Mouse (Mus musculus) limb, embryonic 12.5 days (tissue): ENCODE results near the gene Acoxl. TPM values are rescaled to one million over a fixed set of nuclear protein-coding genes. Genes with fewer than 3 reads are reported as not detected.
A peak's percentile ranks its signal among the peaks of the same experiment; 100 is the strongest.

Experiments
- ATAC-seq: fragments of 200-750 bp; cut with Nextera tagmentation; 2 replicates; pipeline ENCODE4 v1.8.0; 2017; ENCODE audit warnings: low read depth, moderate TSS enrichment; ENCODE audit not compliant: insufficient number of reproducible peaks, insufficient read depth, low FRiP score, low TSS enrichment
- H3K27ac ChIP-seq: fragments of 300-500 bp; sonication (generic); 2 replicates; pipeline ENCODE4 v1.5.1; 2016; ENCODE audit warnings: mild to moderate bottlenecking, moderate library complexity
- H3K27me3 ChIP-seq: fragments of 300-500 bp; sonication (generic); 2 replicates; pipeline ENCODE4 v1.6.1; 2016; ENCODE audit warnings: mild to moderate bottlenecking, moderate library complexity
- H3K36me3 ChIP-seq: fragments of 300-500 bp; sonication (generic); 2 replicates; pipeline ENCODE4 v1.6.1; 2016; ENCODE audit warnings: mild to moderate bottlenecking, moderate library complexity
- H3K4me1 ChIP-seq: fragments of 300-500 bp; sonication (generic); replicated peaks from 2 replicates; pipeline ENCODE4 v1.6.1; 2016
- H3K4me2 ChIP-seq: fragments of 300-500 bp; sonication (generic); 2 replicates; pipeline ENCODE4 v1.6.1; 2016; ENCODE audit warnings: mild to moderate bottlenecking, moderate library complexity
- H3K4me3 ChIP-seq: fragments of 300-500 bp; sonication (generic); replicated peaks from 2 replicates; pipeline ENCODE4 v1.5.1; 2016; ENCODE audit warnings: mild to moderate bottlenecking
- H3K9ac ChIP-seq: fragments of 300-500 bp; sonication (generic); replicated peaks from 2 replicates; pipeline ENCODE4 v1.6.1; 2016; ENCODE audit warnings: mild to moderate bottlenecking, moderate library complexity
- H3K9me3 ChIP-seq: fragments of 300-500 bp; sonication (generic); 2 replicates; pipeline ENCODE4 v1.6.1; 2016; ENCODE audit warnings: mild to moderate bottlenecking, moderate library complexity
- WGBS: fragments of 180-500 bp; shearing (Covaris S2); methylation state at CpG from one replicate; pipeline ENCODE4 v1.1.7; 2016; 5-methylcytosine and 5-hydroxymethylcytosine counted together
- polyA plus RNA-seq: library from polyadenylated mRNA; unstranded; fragments of >200 nt; fragmentation: Nextera tagmentation; extraction: Ambion mirVana; gene quantifications from 2 replicates; pipeline ENCODE4 v1.2.1, GENCODE M21; 2016

Acoxl gene
- polyA plus RNA-seq, 1 experiment from 2014 or later: 0.16 TPM

- Histone ChIP-seq H3K4me1 (peaks cover 24% of the 10 kb centered on the region), H3K27ac (no peak overlapping the region), H3K36me3 (peaks cover 73% of the 10 kb centered on the region), H3K9me3 (no peaks in the 10 kb centered on the region), H3K27me3 (no peaks in the 10 kb centered on the region), H3K4me3 (no peak overlapping the region), H3K4me2 (no peak overlapping the region), H3K9ac (no peak overlapping the region)
- ATAC-seq: no peak
- WGBS: 88% methylated on average over 9 of the region's 9 CpGs
These were observed 313.5 kb downstream of the Acoxl start for GRCm38 (mm10) chr2:128152211-128152610.

GRCm38 (mm10) chr2:128152845-128153550 is 314.3 kb downstream of the Acoxl start:
- no peak overlapping the region for H3K4me2 ChIP-seq
- no peak overlapping the region for H3K4me3 ChIP-seq
- peaks cover 27% of the 10 kb centered on the region for H3K4me1 ChIP-seq
- peaks cover 71% of the 10 kb centered on the region for H3K36me3 ChIP-seq
- no peaks in the 10 kb centered on the region for H3K9me3 ChIP-seq
- 80% methylated on average over 16 of the region's 16 CpGs for WGBS
- no peak for ATAC-seq
- no peaks in the 10 kb centered on the region for H3K27me3 ChIP-seq
- H3K27ac ChIP-seq: no peak overlapping the region
- no peak overlapping the region for H3K9ac ChIP-seq

GRCm38 (mm10) chr2:128153551-128153910 is 314.9 kb downstream of the Acoxl start:
- Histone ChIP-seq H3K4me1 (peaks cover 27% of the 10 kb centered on the region), H3K27me3 (no peaks in the 10 kb centered on the region), H3K36me3 (peaks cover 71% of the 10 kb centered on the region), H3K27ac (no peak overlapping the region), H3K4me2 (no peak overlapping the region), H3K9ac (no peak overlapping the region), H3K9me3 (no peaks in the 10 kb centered on the region), H3K4me3 (no peak overlapping the region)
- WGBS: 82% methylated on average over 11 of the region's 11 CpGs
- no peak for ATAC-seq

- 92% methylated on average over 13 of the region's 13 CpGs for WGBS
- Histone ChIP-seq H3K27ac (no peak overlapping the region), H3K4me1 (peaks cover 27% of the 10 kb centered on the region), H3K27me3 (no peaks in the 10 kb centered on the region), H3K9me3 (no peaks in the 10 kb centered on the region), H3K4me3 (no peak overlapping the region), H3K36me3 (peaks cover 69% of the 10 kb centered on the region), H3K4me2 (no peak overlapping the region), H3K9ac (no peak overlapping the region)
- no peak for ATAC-seq
These were observed 316.9 kb downstream of the Acoxl start for GRCm38 (mm10) chr2:128155412-128156066.

GRCm38 (mm10) chr2:128156067-128156462 is 317.4 kb downstream of the Acoxl start:
- H3K9me3 ChIP-seq: no peaks in the 10 kb centered on the region
- no peak overlapping the region for H3K27ac ChIP-seq
- H3K9ac ChIP-seq: no peak overlapping the region
- no peak overlapping the region for H3K4me2 ChIP-seq
- peaks cover 27% of the 10 kb centered on the region for H3K4me1 ChIP-seq
- no peaks in the 10 kb centered on the region for H3K27me3 ChIP-seq
- H3K4me3 ChIP-seq: no peak overlapping the region
- WGBS: 79% methylated on average over 5 of the region's 5 CpGs
- peaks cover 65% of the 10 kb centered on the region for H3K36me3 ChIP-seq
- no peak for ATAC-seq

GRCm38 (mm10) chr2:128156557-128157412 is 318.1 kb downstream of the Acoxl start:
- no peak for ATAC-seq
- 0 out of 2 replicates have a peak overlapping the region, but pooled peaks have one; percentile 23 for H3K27ac ChIP-seq
- 78% methylated on average over 12 of the region's 12 CpGs for WGBS
- no peak overlapping the region for H3K4me2 ChIP-seq
- no peaks in the 10 kb centered on the region for H3K27me3 ChIP-seq
- H3K36me3 ChIP-seq: peaks cover 66% of the 10 kb centered on the region
- no peak overlapping the region for H3K4me3 ChIP-seq
- peaks cover 27% of the 10 kb centered on the region for H3K4me1 ChIP-seq
- H3K9me3 ChIP-seq: no peaks in the 10 kb centered on the region
- H3K9ac ChIP-seq: no peak overlapping the region

GRCm38 (mm10) chr2:128158734-128159410 is 320.2 kb downstream of the Acoxl start:
- Histone ChIP-seq H3K4me2 (no peak overlapping the region), H3K4me1 (peaks cover 19% of the 10 kb centered on the region), H3K9ac (no peak overlapping the region), H3K4me3 (no peak overlapping the region), H3K36me3 (peaks cover 65% of the 10 kb centered on the region), H3K27me3 (no peaks in the 10 kb centered on the region), H3K9me3 (no peaks in the 10 kb centered on the region), H3K27ac (peak overlapping the region; percentile 25; the same call in 1 of the 2 replicates)
- WGBS: 87% methylated on average over 17 of the region's 17 CpGs
- ATAC-seq: no peak

GRCm38 (mm10) chr2:128159619-128160125 is 321.0 kb downstream of the Acoxl start:
- WGBS: 78% methylated on average over 7 of the region's 7 CpGs

GRCm38 (mm10) chr2:128163177-128163576 is 324.5 kb downstream of the Acoxl start:
- H3K27ac ChIP-seq: no peak overlapping the region
- WGBS: 78% methylated on average over 8 of the region's 8 CpGs
- peaks cover 31% of the 10 kb centered on the region for H3K36me3 ChIP-seq
- H3K4me1 ChIP-seq: no peaks in the 10 kb centered on the region
- H3K9ac ChIP-seq: no peak overlapping the region
- ATAC-seq: no peak
- no peak overlapping the region for H3K4me3 ChIP-seq
- no peaks in the 10 kb centered on the region for H3K9me3 ChIP-seq
- no peaks in the 10 kb centered on the region for H3K27me3 ChIP-seq
- no peak overlapping the region for H3K4me2 ChIP-seq

More at GRCm38 (mm10) chr2:128159619-128160125, 321.0 kb downstream of the Acoxl start:
- H3K36me3 ChIP-seq: peaks cover 57% of the 10 kb centered on the region
- no peak for ATAC-seq
- H3K27ac ChIP-seq: no peak overlapping the region
- no peaks in the 10 kb centered on the region for H3K9me3 ChIP-seq
- no peak overlapping the region for H3K4me3 ChIP-seq
- peaks cover 19% of the 10 kb centered on the region for H3K4me1 ChIP-seq
- H3K4me2 ChIP-seq: no peak overlapping the region
- no peaks in the 10 kb centered on the region for H3K27me3 ChIP-seq
- H3K9ac ChIP-seq: no peak overlapping the region

GRCm38 (mm10) chr2:128166623-128167423 is 328.1 kb downstream of the Acoxl start:
- no peak overlapping the region for H3K4me3 ChIP-seq
- no peaks in the 10 kb centered on the region for H3K4me1 ChIP-seq
- no peak overlapping the region for H3K27ac ChIP-seq
- WGBS: 75% methylated on average over 13 of the region's 13 CpGs
- H3K9ac ChIP-seq: no peak overlapping the region
- no peaks in the 10 kb centered on the region for H3K27me3 ChIP-seq
- no peaks in the 10 kb centered on the region for H3K9me3 ChIP-seq
- H3K36me3 ChIP-seq: peaks cover 4% of the 10 kb centered on the region; the same call in 1 of the 2 replicates
- no peak overlapping the region for H3K4me2 ChIP-seq
- ATAC-seq: no peak
